Mouse (Mus musculus) heart, postnatal 0 days (tissue): Measurements from ENCODE around the gene Terf2.

Source experiments
- CTCF ChIP-seq: IDR thresholded peaks from 2 replicates; pipeline ENCODE4 v1.5.1; 2016; ENCODE audit warnings: antibody characterized with exemption, control low read depth, low read depth
- EP300 ChIP-seq: IDR thresholded peaks from 2 replicates; pipeline ENCODE4 v1.6.1; 2016; ENCODE audit warnings: antibody characterized with exemption, low read depth

- no peak for TF ChIP-seq CTCF
- no peak for TF ChIP-seq EP300
Observed at GRCm38 (mm10) chr8:107074128-107074527, 22.2 kb downstream of the Terf2 start.
